Mouse (Mus musculus) urinary bladder, adult 2 months (tissue): ENCODE results near the gene Gm3476. TPM values are rescaled to one million over a fixed set of nuclear protein-coding genes. Genes with fewer than 3 reads are reported as not detected.
"Not testable (repeated sequence)": the region's sequence is repeated elsewhere in the genome, so short reads cannot be mapped to it uniquely, and the experiment has no call there.

Source experiments
- DNase-seq: peaks from one replicate; pipeline ENCODE4 v3.0.0; 2022; ENCODE audit warnings: low spot score
- polyA plus RNA-seq: library from polyadenylated mRNA; depleted of rRNA; stranded (reverse); fragments of >200 nt; gene quantifications from 2 replicates; pipeline ENCODE4 v1.2.3, GENCODE M21; 2012; rRNA removed

Gm3476 gene
- polyA plus RNA-seq = not detected in 2 replicates

DNA sequence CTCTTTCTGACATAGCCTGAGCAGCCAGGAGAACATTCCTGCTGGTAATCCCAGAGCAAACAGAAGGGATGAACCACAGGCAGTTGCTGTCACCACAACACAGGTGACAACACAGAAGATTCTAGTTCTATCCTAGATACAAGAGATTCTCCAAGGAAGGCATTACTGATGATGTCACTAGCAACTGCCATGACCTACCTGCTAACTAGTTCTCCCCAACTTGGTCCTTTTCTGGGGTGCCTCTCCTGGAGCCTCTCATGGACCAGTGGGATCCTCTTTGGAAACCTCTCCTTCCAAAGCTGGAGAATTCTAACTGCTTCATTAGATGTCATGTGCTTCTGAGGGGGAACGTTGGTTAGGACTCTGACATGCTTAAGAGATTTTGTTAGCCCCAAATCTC is at the start of gene Gm3476:
Gm3476 (minus strand) TSS at position 101 of the 400 bp plus-strand sequence.
- DNase-seq = not testable (repeated sequence)

DNA sequence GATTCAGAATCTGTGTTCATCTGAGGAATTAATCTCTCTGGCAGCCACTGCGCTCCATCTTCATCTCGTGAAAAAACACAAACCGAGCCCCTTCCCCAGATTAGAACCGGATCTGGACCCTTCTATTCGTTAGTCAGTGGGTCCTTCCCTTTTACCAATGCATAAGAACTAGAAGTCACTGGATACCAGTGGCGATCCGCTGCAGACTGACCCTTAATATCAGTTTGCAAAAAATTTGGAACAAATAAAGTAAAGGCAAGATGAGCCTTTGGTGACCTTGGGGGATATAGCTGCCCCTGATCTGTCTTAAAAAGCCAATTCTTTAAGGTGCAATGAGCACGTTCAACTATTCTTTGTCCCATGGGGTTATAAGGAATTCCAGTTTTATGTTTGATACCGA is 37.9 kb upstream of the Gm3476 start:
- DNase-seq = not testable (repeated sequence)

DNA sequence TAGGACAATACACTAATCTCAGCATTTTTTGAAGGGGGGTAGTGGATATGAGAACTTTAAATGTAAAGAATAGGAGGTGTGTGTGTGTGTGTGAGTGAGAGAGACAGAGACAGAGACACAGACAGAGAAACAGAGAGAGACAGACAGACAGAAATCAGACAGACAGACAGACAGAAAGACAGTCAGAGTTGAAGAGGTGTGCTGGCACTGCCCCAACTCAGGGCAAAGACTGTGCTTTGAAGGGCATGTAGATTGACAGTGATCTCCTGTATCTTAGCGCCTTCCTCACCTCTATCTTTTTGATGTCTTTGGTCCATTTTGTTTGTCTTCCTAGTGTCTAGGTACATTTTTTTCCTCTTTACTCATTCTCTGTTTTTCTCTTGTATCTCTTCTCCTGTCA is 35.5 kb upstream of the Gm3476 start:
- DNase-seq = not testable (repeated sequence)

DNA sequence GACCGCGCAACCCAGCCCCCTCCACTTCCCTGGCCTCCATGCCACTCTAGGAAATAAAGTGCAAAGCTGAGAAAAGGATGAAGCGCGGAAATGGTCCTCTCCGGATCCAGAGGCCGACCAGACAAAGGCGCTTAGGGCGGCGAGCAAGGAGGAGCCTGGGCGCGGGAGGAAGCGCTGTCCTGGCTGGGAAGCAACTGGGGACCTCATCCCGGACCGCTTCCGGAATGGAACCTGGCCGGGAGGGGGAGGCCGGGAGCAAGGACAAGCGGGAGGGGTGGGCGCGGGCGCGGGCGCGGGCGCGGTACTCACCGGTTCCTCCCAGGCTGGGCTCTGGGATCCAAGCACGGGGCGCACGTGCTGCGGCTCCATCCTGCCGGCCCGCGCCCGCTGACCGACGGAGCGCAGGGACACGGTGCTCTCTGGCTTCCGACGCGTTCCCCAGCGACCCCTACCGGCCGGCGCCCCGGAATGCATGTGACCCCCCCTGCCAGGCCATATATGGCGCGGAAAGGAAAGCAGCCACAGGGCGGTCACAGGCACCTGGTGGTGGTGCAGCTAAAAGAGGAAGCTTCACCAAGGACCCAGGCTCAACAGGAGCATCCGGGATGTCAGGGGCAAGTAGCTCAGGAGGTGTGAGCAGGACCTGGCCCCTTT is 17.2 kb downstream of the Gm3476 start, which contains the start of gene Gm3468:
Gm3468 (minus strand) TSS at position 394 of the 654 bp plus-strand sequence.
- peak; percentile 50 for DNase-seq

DNA sequence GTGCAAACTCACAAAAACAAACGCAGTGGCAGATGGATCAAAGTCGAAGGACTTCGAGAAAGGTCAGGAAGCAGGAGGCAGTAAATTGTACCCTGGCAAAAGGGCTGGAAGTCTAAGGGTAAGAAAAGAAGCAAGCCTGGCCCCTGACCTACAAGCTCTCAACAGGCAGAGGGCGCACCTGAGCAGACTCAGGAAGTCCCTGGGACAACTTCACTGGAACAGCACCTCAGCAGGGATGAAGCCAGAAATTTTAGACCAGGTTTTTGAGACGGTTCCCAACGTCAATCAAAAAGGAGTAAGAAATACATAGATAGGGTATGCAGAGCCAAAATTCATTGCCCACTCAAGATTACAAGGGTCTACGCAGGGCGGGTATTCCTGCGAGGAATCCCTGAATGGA is 18.1 kb downstream of the Gm3476 start:
- DNase-seq = not testable (repeated sequence)

DNA sequence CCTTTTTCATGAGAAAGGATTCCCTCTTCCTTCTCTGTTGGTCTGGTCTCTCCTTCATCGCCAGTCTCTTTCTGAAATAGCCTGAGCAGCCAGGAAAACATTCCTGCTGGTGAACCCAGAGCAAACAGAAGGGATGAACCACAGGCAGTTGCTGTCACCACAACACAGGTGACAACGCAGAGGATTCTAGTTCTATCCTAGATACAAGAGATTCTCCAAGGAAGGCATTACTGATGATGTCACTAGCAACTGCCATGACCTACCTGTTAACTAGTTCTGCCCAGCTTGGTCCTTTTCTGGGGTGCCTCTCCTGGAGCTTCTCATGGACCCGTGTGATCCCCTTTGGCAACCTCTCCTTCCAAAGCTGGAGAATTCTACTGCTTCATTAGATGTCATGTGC is 31.8 kb downstream of the Gm3476 start, which contains the start of gene Gm8206:
Gm8206 (minus strand) TSS at position 101 of the 400 bp plus-strand sequence.
- DNase-seq = not testable (repeated sequence)

DNA sequence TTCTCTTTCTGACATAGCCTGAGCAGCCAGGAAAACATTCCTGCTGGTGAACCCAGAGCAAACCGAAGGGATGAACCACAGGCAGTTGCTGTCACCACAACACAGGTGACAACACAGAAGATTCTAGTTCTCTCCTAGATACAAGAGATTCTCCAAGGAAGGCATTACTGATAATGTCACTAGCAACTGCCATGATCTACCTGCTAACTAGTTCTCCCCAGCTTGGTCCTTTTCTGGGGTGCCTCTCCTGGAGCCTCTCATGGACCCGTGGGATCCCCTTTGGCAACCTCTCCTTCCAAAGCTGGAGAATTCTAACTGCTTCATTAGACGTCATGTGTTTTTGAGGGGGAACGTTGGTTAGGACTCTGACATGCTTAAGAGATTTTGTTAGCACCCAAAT is 67.4 kb downstream of the Gm3476 start, which contains the start of gene Gm6337:
Gm6337 (minus strand) TSS at position 101 of the 400 bp plus-strand sequence.
- not testable (repeated sequence) for DNase-seq

Other genes with a start within 250 kb of the Gm3476 start
- 0.32 and 0.37 TPM in 2 replicates for gene Gm8237, start 245.4 kb downstream of the Gm3476 start, polyA plus RNA-seq
- 3.4 and 4.9 TPM in 2 replicates for gene Gm3248, start 164.1 kb downstream of the Gm3476 start, polyA plus RNA-seq
- not detected in 2 replicates for gene Gm3453, start 146.7 kb downstream of the Gm3476 start, polyA plus RNA-seq
- gene Gm6337, start 67.5 kb downstream of the Gm3476 start, polyA plus RNA-seq = not detected in 2 replicates
- gene Gm8206, start 31.9 kb downstream of the Gm3476 start, polyA plus RNA-seq = 5.1 and 7.5 TPM in 2 replicates
- 5.9 and 9.3 TPM in 2 replicates for gene Gm3468, start 17.1 kb downstream of the Gm3476 start, polyA plus RNA-seq
- not detected in 2 replicates for gene Gm21560, start 93.5 kb upstream of the Gm3476 start, polyA plus RNA-seq
- gene Gm3411, start 161.4 kb upstream of the Gm3476 start, polyA plus RNA-seq = 0.62 and 1.1 TPM in 2 replicates
- not detected in 2 replicates for gene Gm21103, start 179.0 kb upstream of the Gm3476 start, polyA plus RNA-seq
- gene Gm3618, start 217.9 kb upstream of the Gm3476 start, polyA plus RNA-seq = not detected in 2 replicates